Mouse (Mus musculus) ovary, postnatal 14 days (tissue): ENCODE results near the gene Nt5c1a.
A peak's percentile ranks its signal among the peaks of the same experiment; 100 is the strongest.

Source experiments
- DNase-seq: peaks from one replicate; pipeline ENCODE4 v3.0.0; 2022; ENCODE audit warnings: low spot score

Nt5c1a gene

GRCm38 (mm10) chr4:123212330-123212729, 11.0 kb downstream of the Nt5c1a start:
- DNase-seq = no peak

- DNase-seq = no peak
These were observed 12.7 kb downstream of the Nt5c1a start for GRCm38 (mm10) chr4:123213975-123214374.

GRCm38 (mm10) chr4:123215367-123215766, 14.1 kb downstream of the Nt5c1a start:
- DNase-seq = no peak

- no peak for DNase-seq
These were observed 15.5 kb downstream of the Nt5c1a start for GRCm38 (mm10) chr4:123216782-123217181.

- peak; percentile 78 for DNase-seq
These were observed 18.5 kb downstream of the Nt5c1a start for GRCm38 (mm10) chr4:123219720-123220357.

GRCm38 (mm10) chr4:123220637-123221036, 19.3 kb downstream of the Nt5c1a start:
- no peak for DNase-seq

GRCm38 (mm10) chr4:123223309-123223708, 22.0 kb downstream of the Nt5c1a start:
- no peak for DNase-seq

GRCm38 (mm10) chr4:123225718-123226403, 24.6 kb downstream of the Nt5c1a start:
- DNase-seq = no peak

- DNase-seq = no peak
These were observed 26.4 kb downstream of the Nt5c1a start for GRCm38 (mm10) chr4:123227707-123228106.

- DNase-seq = no peak
These were observed 27.0 kb downstream of the Nt5c1a start for GRCm38 (mm10) chr4:123228270-123228669.

GRCm38 (mm10) chr4:123229166-123229565, 27.9 kb downstream of the Nt5c1a start:
- DNase-seq = no peak

GRCm38 (mm10) chr4:123232841-123233240, 31.5 kb downstream of the Nt5c1a start:
- DNase-seq = no peak

GRCm38 (mm10) chr4:123233492-123234084, 32.3 kb downstream of the Nt5c1a start, which contains the start of gene Heyl:
Gene Heyl, plus strand, starts transcription at chr4:123233556.
- DNase-seq = peak; percentile 54

- DNase-seq = no peak
These were observed 34.6 kb downstream of the Nt5c1a start for GRCm38 (mm10) chr4:123235835-123236430.

- no peak for DNase-seq
These were observed 35.2 kb downstream of the Nt5c1a start for GRCm38 (mm10) chr4:123236431-123237031.

GRCm38 (mm10) chr4:123237386-123238266, 36.3 kb downstream of the Nt5c1a start:
- DNase-seq = no peak

- DNase-seq = peak; percentile 57
These were observed 38.3 kb downstream of the Nt5c1a start for GRCm38 (mm10) chr4:123239361-123240203.

GRCm38 (mm10) chr4:123246221-123246620, 44.9 kb downstream of the Nt5c1a start:
- DNase-seq = no peak

- DNase-seq = no peak
These were observed 45.3 kb downstream of the Nt5c1a start for GRCm38 (mm10) chr4:123246651-123247050.

GRCm38 (mm10) chr4:123247147-123247880, 46.0 kb downstream of the Nt5c1a start:
- DNase-seq = no peak
